Mouse (Mus musculus) ES-Bruce4 (cell line): ENCODE results near the gene Ccnb1.

Experiments used
- CTCF ChIP-seq: IDR thresholded peaks from one replicate; pipeline ENCODE4 v1.8.1; 2011; ENCODE audit warnings: low read depth, low read length
- EP300 ChIP-seq: IDR thresholded peaks from 2 replicates; pipeline ENCODE4 v1.6.1; 2011; ENCODE audit warnings: low read depth, low read length; ENCODE audit not compliant: insufficient read depth
- POLR2A ChIP-seq: IDR thresholded peaks from one replicate; pipeline ENCODE4 v1.8.1; 2011; ENCODE audit warnings: low read length; ENCODE audit not compliant: insufficient read depth

DNA sequence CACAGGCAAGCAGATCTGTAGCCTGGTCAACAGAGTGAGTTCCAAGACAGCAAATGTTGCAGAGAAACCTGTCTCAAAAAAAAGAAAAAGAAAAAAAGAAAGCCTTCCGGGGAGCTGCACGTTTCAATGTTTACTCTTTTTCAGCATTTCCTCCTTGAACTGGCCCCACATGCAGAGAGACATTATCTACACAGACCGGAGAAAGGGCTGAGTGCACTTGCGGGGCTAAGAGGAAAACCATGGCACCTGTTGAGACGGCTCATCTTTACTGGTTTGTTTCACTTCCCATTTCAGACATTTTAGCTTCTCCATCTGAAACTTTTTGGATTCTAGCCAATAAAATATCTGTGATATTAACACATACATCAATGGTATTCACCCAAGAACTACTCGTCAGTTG is 37.9 kb upstream of the Ccnb1 start:
- TF ChIP-seq CTCF, result no peak
- no peak for TF ChIP-seq POLR2A
- no peak for TF ChIP-seq EP300
